Mouse (Mus musculus) MEL (cell line): Measurements from ENCODE around the gene Shprh. TPM values are rescaled to one million over a fixed set of nuclear protein-coding genes. Genes with fewer than 3 reads are reported as not detected.
"Not testable (repeated sequence)": the region's sequence is repeated elsewhere in the genome, so short reads cannot be mapped to it uniquely, and the experiment has no call there.

Source experiments
- DNase-seq: peaks from one replicate; pipeline ENCODE4 v3.0.0; 2011; ENCODE audit warnings: low read depth, low spot score
- H3K27ac ChIP-seq: 2 replicates; pipeline ENCODE4 v1.5.1; 2012; ENCODE audit warnings: low read depth, mild to moderate bottlenecking, control low read depth, low read length, moderate library complexity; ENCODE audit not compliant: control insufficient read depth
- H3K27me3 ChIP-seq, 2 experiments: fragments of 150-350 bp in 1 of 2; sonication (generic) in 1 of 2; 2 replicates each; pipeline ENCODE4 v1.6.1; 2012; ENCODE audit warnings: low read length in 2 of 2, mild to moderate bottlenecking in 2 of 2, improper control_type of control experiment in 1 of 2, moderate library complexity in 1 of 2; ENCODE audit not compliant: insufficient read depth in 2 of 2, control insufficient read depth in 1 of 2
- H3K36me3 ChIP-seq, 2 experiments: 2 replicates each; pipeline ENCODE4 v1.6.1; 2012 to 2014; ENCODE audit warnings: low read length in 2 of 2, improper control_type of control experiment in 1 of 2, inconsistent platforms in 1 of 2, mild to moderate bottlenecking in 1 of 2; ENCODE audit not compliant: insufficient read depth in 2 of 2, control insufficient read depth in 1 of 2
- H3K4me1 ChIP-seq, 2 experiments: fragments of 150-350 bp in 1 of 2; sonication (generic) in 1 of 2; 2 replicates each; pipeline ENCODE4 v1.6.1; 2012; ENCODE audit warnings: low read length in 2 of 2, improper control_type of control experiment in 1 of 2, mild to moderate bottlenecking in 1 of 2; ENCODE audit not compliant: insufficient read depth in 2 of 2, control insufficient read depth in 1 of 2
- H3K4me3 ChIP-seq, 2 experiments: fragments of 150-350 bp in 1 of 2; sonication (generic) in 1 of 2; 2 replicates each; pipeline ENCODE4 v1.5.1; 2012; ENCODE audit warnings: low read depth in 2 of 2, low read length in 2 of 2, mild to moderate bottlenecking in 2 of 2, moderate library complexity in 2 of 2, control low read depth in 1 of 2, improper control_type of control experiment in 1 of 2; ENCODE audit not compliant: control insufficient read depth in 1 of 2, insufficient read depth in 1 of 2
- H3K79me2 ChIP-seq: 2 replicates; pipeline ENCODE4 v1.6.1; 2012; ENCODE audit warnings: mild to moderate bottlenecking, low read length, moderate library complexity; ENCODE audit not compliant: control insufficient read depth, poor library complexity, insufficient read depth
- H3K9ac ChIP-seq: 2 replicates; pipeline ENCODE4 v1.6.1; 2012; ENCODE audit warnings: low read depth, mild to moderate bottlenecking, control low read depth, low read length, moderate library complexity; ENCODE audit not compliant: control insufficient read depth, poor library complexity, severe bottlenecking
- H3K9me3 ChIP-seq: fragments of 150-350 bp; sonication (generic); replicated peaks from 2 replicates; pipeline ENCODE4 v1.6.1; 2012; ENCODE audit warnings: mild to moderate bottlenecking, low read length, improper control_type of control experiment, moderate library complexity; ENCODE audit not compliant: insufficient read depth
- CHD2 ChIP-seq: IDR thresholded peaks from 2 replicates; pipeline ENCODE4 v1.6.1; 2011; ENCODE audit warnings: low read length, improper control_type of control experiment
- E2F4 ChIP-seq: IDR thresholded peaks from 2 replicates; pipeline ENCODE4 v1.6.1; 2011; ENCODE audit warnings: low read depth, low read length, improper control_type of control experiment, borderline replicate concordance
- ETS1 ChIP-seq: IDR thresholded peaks from 2 replicates; pipeline ENCODE4 v1.6.1; 2012; ENCODE audit warnings: low read depth, mild to moderate bottlenecking, inconsistent platforms, low read length, improper control_type of control experiment, moderate library complexity
- GABPA ChIP-seq: IDR thresholded peaks from 2 replicates; pipeline ENCODE4 v1.6.1; 2012; ENCODE audit warnings: low read depth, mild to moderate bottlenecking, inconsistent platforms, low read length, improper control_type of control experiment, moderate library complexity
- GATA1 ChIP-seq: IDR thresholded peaks from 2 replicates; pipeline ENCODE4 v1.6.1; 2011; ENCODE audit warnings: low read depth, low read length, improper control_type of control experiment
- JUND ChIP-seq: IDR thresholded peaks from 2 replicates; pipeline ENCODE4 v1.6.1; 2011; ENCODE audit warnings: low read depth, mild to moderate bottlenecking, improper control_type of control experiment, low read length
- MAFK ChIP-seq: IDR thresholded peaks from 2 replicates; pipeline ENCODE4 v1.6.1; 2011; ENCODE audit warnings: low read depth, mild to moderate bottlenecking, low read length, improper control_type of control experiment, borderline replicate concordance
- MAX ChIP-seq: IDR thresholded peaks from 2 replicates; pipeline ENCODE4 v1.6.1; 2011; ENCODE audit warnings: low read length, improper control_type of control experiment
- POLR2A ChIP-seq, 2 experiments: IDR thresholded peaks; 2 replicates each; pipeline ENCODE4 v1.6.1; 2011 to 2012; ENCODE audit warnings: low read length in 2 of 2, mild to moderate bottlenecking in 2 of 2, control low read depth in 1 of 2, improper control_type of control experiment in 1 of 2, low read depth in 1 of 2, moderate library complexity in 1 of 2; ENCODE audit not compliant: control insufficient read depth in 1 of 2, insufficient read depth in 1 of 2, poor library complexity in 1 of 2
- POLR2AphosphoS5 ChIP-seq: IDR thresholded peaks from 2 replicates; pipeline ENCODE4 v1.6.1; 2012; ENCODE audit warnings: low read depth, borderline replicate concordance, mild to moderate bottlenecking, inconsistent platforms, low read length, moderate library complexity, mixed read lengths
- RCOR1 ChIP-seq: IDR thresholded peaks from 2 replicates; pipeline ENCODE4 v1.6.1; 2012; ENCODE audit warnings: low read depth, mild to moderate bottlenecking, inconsistent platforms, low read length, improper control_type of control experiment
- SIN3A ChIP-seq: IDR thresholded peaks from 2 replicates; pipeline ENCODE4 v1.6.1; 2012; ENCODE audit warnings: low read length, improper control_type of control experiment, inconsistent platforms
- SMC3 ChIP-seq: IDR thresholded peaks from 2 replicates; pipeline ENCODE4 v1.6.1; 2011; ENCODE audit warnings: low read depth, low read length, improper control_type of control experiment
- TBP ChIP-seq: IDR thresholded peaks from 2 replicates; pipeline ENCODE4 v1.8.0; 2011; ENCODE audit warnings: low read depth, low read length, improper control_type of control experiment
- USF2 ChIP-seq, 2 experiments: IDR thresholded peaks; 2 replicates each; pipeline ENCODE4 v1.6.1; 2011 to 2012; ENCODE audit warnings: improper control_type of control experiment in 2 of 2, low read length in 2 of 2, borderline replicate concordance in 1 of 2, inconsistent platforms in 1 of 2, low read depth in 1 of 2, mild to moderate bottlenecking in 1 of 2; ENCODE audit not compliant: insufficient read depth in 1 of 2
- ZC3H11A ChIP-seq: IDR thresholded peaks from 2 replicates; pipeline ENCODE4 v1.6.1; 2012; ENCODE audit warnings: low read depth, mild to moderate bottlenecking, inconsistent platforms, low read length, improper control_type of control experiment
- ZNF384 ChIP-seq: IDR thresholded peaks from 2 replicates; pipeline ENCODE4 v1.6.1; 2012; ENCODE audit warnings: low read depth, mild to moderate bottlenecking, inconsistent platforms, low read length, improper control_type of control experiment
- polyA plus RNA-seq, 2 experiments: library from polyadenylated mRNA; stranded (reverse) in 1 of 2; unstranded in 1 of 2; fragments of >175 nt in 1 of 2; fragments of >200 nt in 1 of 2; gene quantifications; 2 replicates each; pipeline versions ENCODE4 v1.2.1 to v1.2.4; 2012; ENCODE audit warnings: low replicate concordance in 2 of 2, low read depth in 1 of 2; ENCODE audit not compliant: insufficient read length in 2 of 2, insufficient read depth in 1 of 2, missing spikeins in 1 of 2
- total RNA-seq: library from RNA; depleted of rRNA; stranded (reverse); fragments of 300-350 nt; gene quantifications from 2 replicates; pipeline ENCODE4 v1.2.3, GENCODE M21; 2012

Shprh gene
- total and polyA plus RNA-seq, 3 experiments, result 11.0 to 13.3 TPM; not detected in 1

- Histone ChIP-seq H3K9ac (no peak overlapping the region), H3K9me3 (no peaks in the 10 kb centered on the region), H3K79me2 (no peaks in the 10 kb centered on the region), H3K4me3 (no peak overlapping the region), H3K36me3 (no peaks in the 10 kb centered on the region), H3K4me1 (no peaks in the 10 kb centered on the region), H3K27ac (no peak overlapping the region), H3K27me3 (no peaks in the 10 kb centered on the region)
- no peak for DNase-seq
- TF ChIP-seq E2F4 (no peak), GABPA (no peak), ZNF384 (no peak), SIN3A (no peak), RCOR1 (no peak), ZC3H11A (no peak), ETS1 (no peak), CHD2 (no peak), USF2 (IDR thresholded peaks at IDR 0.05; ENCODE audit: borderline replicate concordance in 1 of 2, insufficient read depth in 1 of 2, low read depth in 1 of 2, low read length in 2 of 2) (no peak), JUND (no peak), POLR2A (IDR thresholded peaks at IDR 0.05; ENCODE audit: control insufficient read depth in 1 of 2, insufficient read depth in 1 of 2, low read depth in 1 of 2, low read length in 2 of 2, poor library complexity in 1 of 2) (no peak), SMC3 (no peak), TBP (no peak), MAX (no peak), GATA1 (no peak), POLR2AphosphoS5 (no peak), MAFK (no peak)
Measured at GRCm38 (mm10) chr10:11250247-11250997, 101.2 kb downstream of the Shprh start.

- H3K9me3 ChIP-seq, H3K4me1 ChIP-seq, DNase-seq: not testable (repeated sequence)
Measured at GRCm38 (mm10) chr10:11253581-11253980, 104.4 kb downstream of the Shprh start.

More at GRCm38 (mm10) chr10:11253581-11253980, 104.4 kb downstream of the Shprh start:
- not testable (repeated sequence) for H3K36me3 ChIP-seq, H3K9ac ChIP-seq, H3K27ac ChIP-seq, H3K79me2 ChIP-seq, H3K27me3 ChIP-seq, H3K4me3 ChIP-seq
